Mouse (Mus musculus) heart, embryonic 11.5 days (tissue): ENCODE data around the gene Ap1g2. TPM values are rescaled to one million over a fixed set of nuclear protein-coding genes. Genes with fewer than 3 reads are reported as not detected.

Experiments
- ATAC-seq: fragments of 200-750 bp; cut with Nextera tagmentation; replicated peaks from 2 replicates; pipeline ENCODE4 v1.8.0; 2017; ENCODE audit warnings: moderate library complexity; ENCODE audit not compliant: insufficient number of reproducible peaks, low FRiP score, low TSS enrichment
- H3K27ac ChIP-seq: fragments of 300-500 bp; sonication (generic); 2 replicates; pipeline ENCODE4 v1.5.1; 2014; ENCODE audit warnings: mild to moderate bottlenecking, low read depth, low read length
- H3K27me3 ChIP-seq: fragments of 300-500 bp; sonication (generic); 2 replicates; pipeline ENCODE4 v1.6.1; 2014; ENCODE audit warnings: mild to moderate bottlenecking, low read length, mixed read lengths; ENCODE audit not compliant: control insufficient read depth, insufficient read depth
- H3K36me3 ChIP-seq: fragments of 300-500 bp; sonication (generic); 2 replicates; pipeline ENCODE4 v1.6.1; 2014; ENCODE audit warnings: mild to moderate bottlenecking, low read length, moderate library complexity, mixed read lengths; ENCODE audit not compliant: control insufficient read depth, insufficient read depth
- H3K4me1 ChIP-seq: fragments of 300-500 bp; sonication (generic); 2 replicates; pipeline ENCODE4 v1.6.1; 2014; ENCODE audit warnings: low read length; ENCODE audit not compliant: control insufficient read depth, insufficient read depth
- H3K4me2 ChIP-seq: fragments of 300-500 bp; sonication (generic); 2 replicates; pipeline ENCODE4 v1.6.1; 2014; ENCODE audit warnings: mild to moderate bottlenecking, moderate library complexity
- H3K4me3 ChIP-seq: fragments of 300-500 bp; sonication (generic); 2 replicates; pipeline ENCODE4 v1.5.1; 2014; ENCODE audit warnings: low read depth, low read length
- H3K9ac ChIP-seq: fragments of 300-500 bp; sonication (generic); 2 replicates; pipeline ENCODE4 v1.6.1; 2014; ENCODE audit warnings: mild to moderate bottlenecking, low read depth, low read length, moderate library complexity
- H3K9me3 ChIP-seq: fragments of 300-500 bp; sonication (generic); replicated peaks from 2 replicates; pipeline ENCODE4 v1.6.1; 2016; ENCODE audit warnings: low read length; ENCODE audit not compliant: control insufficient read depth
- WGBS: fragments of 180-500 bp; shearing (Covaris S2); extraction: QIAGEN DNeasy Blood & Tissue Kit; methylation state at CpG from one replicate; pipeline ENCODE4 v1.1.7; 2014; ENCODE audit not compliant: insufficient replicate concordance; 5-methylcytosine and 5-hydroxymethylcytosine counted together
- polyA plus RNA-seq: library from polyadenylated mRNA; unstranded; fragments of >200 nt; fragmentation: Nextera tagmentation; extraction: Ambion mirVana; gene quantifications from 2 replicates; pipeline ENCODE4 v1.2.1, GENCODE M21; 2014

Gene Ap1g2
- polyA plus RNA-seq, 1 experiment from 2014 or later, result 9.1 TPM

DNA sequence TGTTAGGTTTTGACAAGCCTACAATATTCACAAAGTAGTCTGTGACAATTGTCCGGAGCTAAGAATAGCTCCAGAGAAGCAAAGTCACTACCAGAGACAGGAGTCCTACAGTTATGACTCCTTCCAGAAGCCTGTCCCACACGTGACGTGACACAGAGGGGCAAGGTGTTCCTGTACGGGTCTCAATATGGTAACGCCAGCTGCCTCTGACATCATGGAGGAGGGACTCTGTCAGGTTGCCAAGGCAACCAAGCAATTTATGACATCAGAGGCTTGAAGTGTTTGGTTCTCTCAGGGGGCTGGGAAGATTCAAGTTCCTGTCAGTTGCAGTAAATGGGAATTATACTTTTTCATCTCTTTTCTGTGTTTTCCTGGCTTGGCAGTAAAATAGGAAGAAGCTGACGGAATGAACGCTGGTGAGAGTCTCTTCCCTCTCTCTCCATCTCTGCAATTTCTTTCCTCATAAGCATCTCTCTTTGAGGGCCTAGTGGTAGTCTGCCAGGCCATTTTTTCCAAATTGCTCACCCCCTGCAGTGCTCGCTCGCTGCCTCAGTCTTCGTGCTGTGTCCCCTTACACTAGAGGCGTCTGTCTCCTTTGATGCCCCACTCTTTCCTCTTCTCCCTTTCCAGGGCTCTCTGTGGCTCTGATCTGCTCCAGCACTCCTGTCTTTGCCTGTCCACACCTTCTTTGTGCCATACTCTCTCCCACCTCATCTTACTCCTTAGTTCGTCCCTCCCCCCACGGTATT is 17.0 kb downstream of the Ap1g2 start:
- H3K9me3 ChIP-seq, result no peaks in the 10 kb centered on the region
- H3K9ac ChIP-seq, result no peak overlapping the region
- H3K4me3 ChIP-seq, result no peak overlapping the region
- ATAC-seq, result no peak
- no peaks in the 10 kb centered on the region for H3K27me3 ChIP-seq
- H3K27ac ChIP-seq, result peak overlapping the region; percentile 54; the same call in 1 of the 2 replicates
- no peaks in the 10 kb centered on the region for H3K36me3 ChIP-seq
- peaks cover 36% of the 10 kb centered on the region for H3K4me1 ChIP-seq
- 49% methylated on average over 13 of the region's 13 CpGs for WGBS
- H3K4me2 ChIP-seq, result peak overlapping the region; percentile 9

DNA sequence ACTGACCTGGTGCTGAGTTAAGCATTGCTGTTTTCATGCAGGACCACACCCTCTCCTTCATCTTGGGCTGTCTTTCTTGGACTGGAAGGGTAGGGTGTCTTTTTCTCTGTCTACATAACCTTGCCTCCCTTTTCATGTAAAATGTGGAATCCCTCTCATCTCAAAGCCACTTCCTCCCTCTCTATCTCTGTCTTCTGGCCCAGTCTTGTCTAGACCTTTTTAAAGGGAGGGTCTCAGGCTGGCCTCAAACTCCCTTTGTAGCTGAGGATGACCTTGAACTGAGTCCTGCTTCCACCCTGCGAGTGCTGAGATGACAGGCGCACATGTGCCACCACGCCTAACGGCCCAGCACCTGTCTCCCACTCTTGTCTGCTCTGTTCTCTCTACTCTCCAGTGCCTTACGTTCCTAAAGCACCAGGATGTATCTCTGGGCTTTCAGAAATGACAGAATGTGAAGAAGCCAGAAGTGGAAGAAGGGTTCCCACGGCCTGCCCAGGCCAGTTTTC is 20.3 kb downstream of the Ap1g2 start:
- Histone ChIP-seq H3K9ac (no peak overlapping the region), H3K4me2 (no peak overlapping the region), H3K36me3 (no peaks in the 10 kb centered on the region), H3K4me3 (no peak overlapping the region), H3K9me3 (no peaks in the 10 kb centered on the region), H3K27me3 (no peaks in the 10 kb centered on the region), H3K4me1 (peaks cover 32% of the 10 kb centered on the region), H3K27ac (no peak overlapping the region)
- no peak for ATAC-seq
- WGBS, result 80% methylated on average over 6 of the region's 6 CpGs

DNA sequence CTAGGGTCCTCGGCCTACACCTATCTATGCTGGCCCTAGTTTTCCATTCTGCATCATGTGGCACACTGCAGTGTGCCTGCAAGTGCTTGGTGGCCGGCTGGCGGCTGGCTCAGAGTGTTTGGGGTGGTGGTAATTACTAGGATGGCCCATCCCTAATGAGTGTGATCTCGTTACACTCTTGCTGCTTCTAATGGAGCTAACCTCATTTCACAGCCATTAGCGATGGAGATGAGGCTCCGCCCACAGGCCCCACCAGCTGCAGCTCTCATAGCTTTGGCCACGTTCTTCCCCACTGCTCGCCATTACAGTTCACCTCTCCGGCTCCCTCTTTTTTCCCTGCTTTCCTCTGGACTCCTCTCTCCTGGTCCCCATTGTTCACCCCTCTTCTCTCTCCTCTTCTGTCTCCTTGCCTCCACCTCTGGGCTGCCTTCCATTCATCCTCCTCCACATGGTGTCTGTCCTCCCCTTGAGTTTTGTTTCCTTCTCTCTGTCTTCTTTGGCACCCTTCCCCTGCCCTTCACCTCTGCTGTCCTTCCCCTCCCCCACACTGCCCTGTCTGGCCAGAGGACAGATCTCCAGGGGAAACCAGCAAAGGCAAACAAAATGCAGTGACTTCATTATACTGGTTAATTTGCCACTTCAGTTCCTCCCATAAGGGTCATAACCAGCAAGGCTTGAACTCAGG is 20.9 kb downstream of the Ap1g2 start:
- Histone ChIP-seq H3K27me3 (no peaks in the 10 kb centered on the region), H3K27ac (no peak overlapping the region), H3K36me3 (no peaks in the 10 kb centered on the region), H3K4me3 (no peak overlapping the region), H3K4me1 (peaks cover 32% of the 10 kb centered on the region), H3K9ac (no peak overlapping the region), H3K4me2 (no peak overlapping the region), H3K9me3 (no peaks in the 10 kb centered on the region)
- 49% methylated on average over 9 of the region's 9 CpGs for WGBS
- ATAC-seq, result no peak

DNA sequence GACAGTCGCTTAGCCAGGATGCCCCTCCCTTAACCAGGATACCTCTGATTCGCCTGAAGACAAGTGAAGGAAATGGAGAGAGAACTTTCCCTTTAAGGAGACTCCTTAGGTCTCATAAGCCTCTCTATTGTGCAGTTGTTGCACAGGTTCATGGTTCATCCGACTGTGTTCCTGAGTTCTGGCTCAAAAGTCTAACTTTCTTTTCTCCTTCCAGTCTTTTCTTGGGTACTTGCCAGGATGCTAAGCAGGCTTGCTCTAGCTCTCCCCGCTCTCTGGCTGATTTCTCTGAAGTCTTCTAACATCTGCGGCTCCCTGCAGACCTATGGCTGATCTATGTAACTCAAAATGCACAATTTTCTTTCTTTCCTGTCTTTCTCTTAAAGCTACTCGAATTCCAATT is 22.9 kb downstream of the Ap1g2 start:
- H3K9ac ChIP-seq, result no peak overlapping the region
- H3K27me3 ChIP-seq, result 0 out of 2 replicates have a peak, but pooled peaks cover 3% of the 10 kb centered on the region
- 65% methylated on average over 6 of the region's 6 CpGs for WGBS
- no peaks in the 10 kb centered on the region for H3K36me3 ChIP-seq
- H3K4me3 ChIP-seq, result no peak overlapping the region
- no peak for ATAC-seq
- no peak overlapping the region for H3K27ac ChIP-seq
- peaks cover 20% of the 10 kb centered on the region for H3K4me1 ChIP-seq
- no peak overlapping the region for H3K4me2 ChIP-seq
- H3K9me3 ChIP-seq, result no peaks in the 10 kb centered on the region

DNA sequence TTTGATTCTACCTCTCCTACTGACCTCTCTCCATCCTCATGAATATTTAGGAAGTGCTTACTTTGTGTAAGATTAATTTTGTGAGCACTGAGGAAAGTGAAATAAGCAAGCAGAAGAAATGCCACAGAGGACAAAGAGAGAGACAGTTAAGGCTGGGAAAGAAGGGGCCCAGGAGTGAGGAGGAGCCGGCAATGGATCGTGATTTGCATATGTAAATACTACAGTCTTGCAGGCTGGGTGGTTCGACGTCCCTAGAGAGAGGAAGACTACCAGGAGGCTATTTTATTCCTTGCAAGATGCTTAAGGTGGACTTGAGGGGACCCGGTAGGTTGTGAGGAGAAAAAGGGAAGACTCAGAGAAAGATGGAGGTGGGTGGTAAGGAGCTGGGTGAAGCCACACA is 25.3 kb downstream of the Ap1g2 start:
- no peak overlapping the region for H3K4me2 ChIP-seq
- H3K27me3 ChIP-seq, result peaks cover 13% of the 10 kb centered on the region
- no peak overlapping the region for H3K27ac ChIP-seq
- ATAC-seq, result no peak
- H3K36me3 ChIP-seq, result no peaks in the 10 kb centered on the region
- H3K4me1 ChIP-seq, result peaks cover 15% of the 10 kb centered on the region
- H3K9ac ChIP-seq, result no peak overlapping the region
- H3K4me3 ChIP-seq, result no peak overlapping the region
- WGBS, result 25% methylated on average over 5 of the region's 5 CpGs
- H3K9me3 ChIP-seq, result no peaks in the 10 kb centered on the region

DNA sequence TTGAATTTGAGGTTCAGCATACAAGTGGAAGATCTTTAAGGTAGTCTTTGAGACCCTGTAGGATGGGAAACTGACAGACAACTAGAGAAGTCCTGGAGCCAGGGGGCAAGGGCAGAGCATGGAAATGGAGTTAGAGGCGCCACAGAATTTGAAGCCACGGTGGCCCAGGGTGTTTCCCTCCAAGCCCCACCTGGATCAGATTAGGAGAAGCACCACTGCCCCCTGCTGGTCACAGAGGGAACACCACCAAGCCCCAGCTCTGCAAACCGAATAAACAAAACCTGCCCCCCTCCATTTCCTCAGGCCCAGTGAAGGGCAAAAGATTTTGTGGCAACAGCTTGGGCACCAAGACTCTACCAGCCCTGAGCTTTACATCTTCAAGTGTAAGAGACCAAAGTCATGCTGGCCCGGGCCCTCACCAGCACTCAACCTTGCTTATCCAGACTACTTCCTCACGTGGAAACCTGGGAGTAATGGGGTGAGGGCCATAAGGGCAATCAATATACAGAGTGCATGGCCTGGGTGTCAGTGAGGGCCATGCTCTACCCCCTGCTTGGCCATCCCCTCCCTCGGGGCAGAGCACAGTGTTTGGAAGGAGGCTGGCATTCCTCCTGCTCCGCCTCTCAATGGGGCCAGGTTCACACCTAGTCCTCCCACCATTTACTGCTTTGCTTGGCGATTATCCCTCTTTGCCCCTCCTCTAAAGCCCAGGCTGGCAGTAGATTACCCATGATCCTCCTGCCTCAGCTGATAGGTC is 27.0 kb downstream of the Ap1g2 start:
- Histone ChIP-seq H3K27ac (no peak overlapping the region), H3K27me3 (peaks cover 16% of the 10 kb centered on the region), H3K36me3 (no peaks in the 10 kb centered on the region), H3K4me1 (peaks cover 8% of the 10 kb centered on the region), H3K4me3 (no peak overlapping the region), H3K9me3 (no peaks in the 10 kb centered on the region), H3K9ac (no peak overlapping the region), H3K4me2 (peak overlapping the region; percentile 56; the same call in 1 of the 2 replicates)
- 20% methylated on average over 8 of the region's 8 CpGs for WGBS
- peak; percentile 35; the same call in 1 of the 2 replicates for ATAC-seq

DNA sequence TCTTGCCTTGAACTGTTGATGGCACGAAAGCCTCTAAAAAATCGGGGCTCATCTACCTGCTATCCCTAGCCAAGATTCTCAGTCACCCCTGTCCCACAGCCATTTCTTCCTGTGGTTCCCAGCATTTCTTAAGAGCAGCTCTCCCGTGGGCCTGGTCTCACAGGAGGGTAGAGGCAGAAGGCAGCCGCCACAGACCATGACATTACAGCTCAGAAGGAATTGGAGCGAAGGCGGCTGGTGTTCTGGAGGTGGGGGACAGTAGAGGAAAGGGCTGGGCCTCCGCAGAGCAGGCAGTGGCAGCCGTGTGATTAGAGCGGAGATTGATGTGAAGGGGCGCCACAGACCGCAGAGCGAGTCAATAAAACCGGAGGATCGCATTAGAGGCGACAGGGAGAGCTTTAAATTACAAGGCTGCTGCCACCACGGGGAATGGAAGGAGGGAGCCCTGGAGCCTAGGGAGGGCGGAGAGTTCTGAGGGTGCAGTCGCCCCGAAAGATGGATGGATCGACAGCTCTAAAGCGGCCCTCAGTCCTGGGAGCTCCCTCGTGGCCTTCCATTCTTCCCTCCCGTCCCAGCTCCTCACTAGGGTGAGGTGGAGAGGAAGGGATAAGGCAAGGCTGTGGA is 27.9 kb downstream of the Ap1g2 start:
- Histone ChIP-seq H3K27ac (no peak overlapping the region), H3K27me3 (peaks cover 16% of the 10 kb centered on the region), H3K4me3 (peak overlapping the region; percentile 13), H3K9ac (peak overlapping the region; percentile 34; the same call in 1 of the 2 replicates), H3K4me1 (peaks cover 8% of the 10 kb centered on the region), H3K36me3 (no peaks in the 10 kb centered on the region; the same call in 1 of the 2 replicates), H3K4me2 (peak overlapping the region; percentile 56), H3K9me3 (no peaks in the 10 kb centered on the region)
- no peak for ATAC-seq
- WGBS, result 4% methylated on average over 23 of the region's 23 CpGs
